Mouse (Mus musculus) embryonic facial prominence, embryonic 15.5 days (tissue): ENCODE measurements around the gene Lrrk1. TPM values are rescaled to one million over a fixed set of nuclear protein-coding genes. Genes with fewer than 3 reads are reported as not detected.

Experiments used
- ATAC-seq: fragments of 200-750 bp; cut with Nextera tagmentation; 2 replicates; pipeline ENCODE4 v1.8.0; 2017; ENCODE audit warnings: low read depth, moderate TSS enrichment; ENCODE audit not compliant: insufficient number of reproducible peaks, low FRiP score, low TSS enrichment
- H3K27ac ChIP-seq: fragments of 300-500 bp; sonication (generic); replicated peaks from 2 replicates; pipeline ENCODE4 v1.5.1; 2015; ENCODE audit warnings: mild to moderate bottlenecking, inconsistent platforms
- H3K27me3 ChIP-seq: fragments of 300-500 bp; sonication (generic); 2 replicates; pipeline ENCODE4 v1.6.1; 2015; ENCODE audit warnings: inconsistent platforms
- H3K36me3 ChIP-seq: fragments of 300-500 bp; sonication (generic); 2 replicates; pipeline ENCODE4 v1.6.1; 2015; ENCODE audit warnings: mild to moderate bottlenecking, inconsistent platforms
- H3K4me1 ChIP-seq: fragments of 300-500 bp; sonication (generic); 2 replicates; pipeline ENCODE4 v1.6.1; 2015; ENCODE audit warnings: inconsistent platforms
- H3K4me2 ChIP-seq: fragments of 300-500 bp; sonication (generic); replicated peaks from 2 replicates; pipeline ENCODE4 v1.6.1; 2015; ENCODE audit warnings: mild to moderate bottlenecking, inconsistent platforms
- H3K4me3 ChIP-seq: fragments of 300-500 bp; sonication (generic); replicated peaks from 2 replicates; pipeline ENCODE4 v1.5.1; 2015; ENCODE audit warnings: mild to moderate bottlenecking, inconsistent platforms
- H3K9ac ChIP-seq: fragments of 300-500 bp; sonication (generic); 2 replicates; pipeline ENCODE4 v1.6.1; 2015; ENCODE audit warnings: inconsistent platforms
- H3K9me3 ChIP-seq: fragments of 300-500 bp; sonication (generic); replicated peaks from 2 replicates; pipeline ENCODE4 v1.6.1; 2016; ENCODE audit warnings: inconsistent platforms
- WGBS: fragments of 180-500 bp; shearing (Covaris S2); methylation state at CpG from one replicate; pipeline ENCODE4 v1.1.7; 2015; 5-methylcytosine and 5-hydroxymethylcytosine counted together
- polyA plus RNA-seq: library from polyadenylated mRNA; unstranded; fragments of >200 nt; fragmentation: Nextera tagmentation; extraction: Ambion mirVana; gene quantifications from 2 replicates; pipeline ENCODE4 v1.2.1, GENCODE M21; 2015

Gene Lrrk1
- polyA plus RNA-seq = 16.9 TPM in 2 replicates

DNA sequence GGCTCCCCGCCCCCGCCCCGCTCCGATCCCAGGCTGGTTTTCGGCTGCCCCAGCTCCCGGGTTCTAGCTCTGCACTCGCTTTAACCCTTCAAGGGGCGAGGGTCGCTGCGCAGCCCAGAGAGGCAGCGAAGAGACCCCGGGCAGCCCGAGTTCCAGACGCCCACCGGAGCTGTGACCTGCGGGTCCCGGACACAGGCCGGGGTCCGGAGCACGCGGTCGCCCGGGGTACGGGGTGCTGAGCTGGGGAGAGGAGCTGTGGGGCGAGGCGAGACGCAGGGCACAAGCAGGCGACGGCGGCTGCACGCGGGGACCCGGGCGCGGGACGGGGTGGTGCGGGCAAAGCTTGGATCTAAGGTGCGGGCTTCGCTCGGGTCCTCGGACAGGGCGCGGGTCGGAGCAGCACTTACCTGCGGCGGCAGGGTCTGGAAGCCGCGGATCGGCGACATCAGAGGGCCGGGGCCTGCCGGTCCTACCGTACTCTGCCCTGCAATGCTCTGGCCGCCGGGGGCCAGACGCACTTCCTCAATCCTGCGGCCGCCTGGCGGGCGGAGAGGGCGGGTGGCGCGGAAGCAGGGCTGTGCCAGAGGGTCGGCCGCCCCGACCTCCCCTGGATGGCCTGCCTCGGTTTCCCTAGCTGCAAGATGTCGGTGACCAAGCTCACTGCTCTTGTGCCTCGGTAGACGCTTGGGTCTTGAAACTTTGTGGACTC is at the start of gene Lrrk1:
Gene Lrrk1 (minus strand): TSS at position 538 of the 709 bp plus-strand sequence.
- H3K4me2 ChIP-seq = peak within 1 kb of the TSS; percentile 92
- WGBS = under 1% methylated on average over 66 of the region's 70 CpGs
- H3K4me1 ChIP-seq = peaks cover 21% of the 10 kb centered on the region
- H3K27ac ChIP-seq = peak within 1 kb of the TSS; percentile 71
- H3K4me3 ChIP-seq = peak within 1 kb of the TSS; percentile 72
- H3K36me3 ChIP-seq = no peaks in the 10 kb centered on the region
- H3K9me3 ChIP-seq = no peaks in the 10 kb centered on the region
- H3K9ac ChIP-seq = peak within 1 kb of the TSS; percentile 91
- no peaks in the 10 kb centered on the region for H3K27me3 ChIP-seq
- peak; percentile 71 for ATAC-seq

GRCm38 (mm10) chr7:66434453-66434935 is 46.3 kb upstream of the Lrrk1 start:
- Histone ChIP-seq H3K4me1 (peaks cover 8% of the 10 kb centered on the region), H3K4me2 (no peak overlapping the region), H3K4me3 (no peak overlapping the region), H3K9ac (no peak overlapping the region), H3K27me3 (no peaks in the 10 kb centered on the region), H3K36me3 (no peaks in the 10 kb centered on the region), H3K9me3 (no peaks in the 10 kb centered on the region), H3K27ac (no peak overlapping the region)
- no peak for ATAC-seq
- 37% methylated on average over 10 of the region's 10 CpGs for WGBS

GRCm38 (mm10) chr7:66427437-66428161 is 39.4 kb upstream of the Lrrk1 start, which contains the start of gene Aldh1a3:
Aldh1a3 (minus strand) TSS chr7:66427517.
- peaks cover 23% of the 10 kb centered on the region for H3K4me1 ChIP-seq
- H3K4me2 ChIP-seq = peak within 1 kb of the TSS; percentile 98
- no peaks in the 10 kb centered on the region for H3K36me3 ChIP-seq
- H3K9ac ChIP-seq = peak within 1 kb of the TSS; percentile 16; the same call in 1 of the 2 replicates
- peak within 1 kb of the TSS; percentile 55 for H3K4me3 ChIP-seq
- peaks cover 48% of the 10 kb centered on the region for H3K27me3 ChIP-seq
- H3K9me3 ChIP-seq = no peaks in the 10 kb centered on the region
- no peak within 1 kb of the TSS for H3K27ac ChIP-seq
- ATAC-seq = peak; percentile 70
- under 1% methylated on average over 55 of the region's 56 CpGs for WGBS

- no peak overlapping the region for H3K27ac ChIP-seq
- H3K27me3 ChIP-seq = peaks cover 48% of the 10 kb centered on the region
- no peaks in the 10 kb centered on the region for H3K9me3 ChIP-seq
- WGBS = 2% methylated on average over 23 of the region's 23 CpGs
- H3K36me3 ChIP-seq = no peaks in the 10 kb centered on the region
- peak overlapping the region; percentile 16; the same call in 1 of the 2 replicates for H3K9ac ChIP-seq
- H3K4me2 ChIP-seq = peak overlapping the region; percentile 98
- peak overlapping the region; percentile 55 for H3K4me3 ChIP-seq
- H3K4me1 ChIP-seq = peaks cover 23% of the 10 kb centered on the region
- ATAC-seq = no peak
Observed at GRCm38 (mm10) chr7:66427053-66427436, 38.9 kb upstream of the Lrrk1 start.

DNA sequence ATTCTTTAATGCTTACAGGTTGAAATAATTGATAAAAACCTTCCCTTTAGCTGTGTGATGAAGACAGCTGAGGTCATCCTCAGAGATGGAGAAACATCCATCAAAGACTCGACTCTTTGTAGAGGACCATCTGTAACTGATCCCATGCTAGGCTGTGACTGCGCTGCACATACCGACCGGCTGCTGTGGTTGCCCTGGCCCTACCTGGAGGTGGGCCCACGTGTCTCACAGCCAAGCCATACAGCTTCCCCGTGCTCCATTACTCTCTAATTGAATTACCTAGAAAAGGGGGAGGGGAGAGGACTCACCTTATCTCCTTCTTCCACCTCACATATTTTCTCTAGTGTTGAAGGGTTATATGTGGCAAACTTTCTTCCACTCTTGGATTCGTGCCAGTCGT is 33.8 kb upstream of the Lrrk1 start:
- Histone ChIP-seq H3K4me2 (no peak overlapping the region), H3K27ac (no peak overlapping the region), H3K9ac (no peak overlapping the region), H3K4me1 (peaks cover 6% of the 10 kb centered on the region), H3K4me3 (no peak overlapping the region), H3K27me3 (peaks cover 28% of the 10 kb centered on the region), H3K9me3 (no peaks in the 10 kb centered on the region), H3K36me3 (no peaks in the 10 kb centered on the region)
- no peak for ATAC-seq
- 57% methylated on average over 8 of the region's 8 CpGs for WGBS

- no peak for ATAC-seq
- peaks cover 4% of the 10 kb centered on the region; the same call in 1 of the 2 replicates for H3K27me3 ChIP-seq
- no peaks in the 10 kb centered on the region for H3K4me1 ChIP-seq
- no peak overlapping the region for H3K4me2 ChIP-seq
- H3K4me3 ChIP-seq = no peak overlapping the region
- no peaks in the 10 kb centered on the region for H3K9me3 ChIP-seq
- H3K9ac ChIP-seq = no peak overlapping the region
- no peaks in the 10 kb centered on the region for H3K36me3 ChIP-seq
- 58% methylated on average over 12 of the region's 12 CpGs for WGBS
- no peak overlapping the region for H3K27ac ChIP-seq
Observed at GRCm38 (mm10) chr7:66418981-66419380, 30.8 kb upstream of the Lrrk1 start.

DNA sequence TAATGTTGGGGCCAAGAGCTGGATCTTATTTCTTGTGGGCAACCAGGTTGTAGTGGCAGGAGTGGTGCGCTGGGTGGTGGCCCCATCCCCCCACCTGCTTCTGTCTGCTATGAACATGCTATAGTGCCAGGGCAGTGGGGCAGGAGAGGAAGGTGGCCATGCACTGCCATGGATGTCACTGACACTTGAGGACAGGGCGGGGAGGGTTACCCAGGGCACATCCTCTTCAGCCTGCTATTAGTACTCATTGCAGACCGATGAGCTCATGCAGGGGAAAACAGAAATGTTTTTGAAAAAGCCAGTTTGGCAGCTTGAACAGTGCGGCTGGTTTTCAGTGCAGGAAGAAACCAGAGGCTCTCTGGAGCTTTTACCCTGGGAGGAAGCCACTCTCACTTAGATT is 28.7 kb upstream of the Lrrk1 start:
- H3K4me2 ChIP-seq = no peak overlapping the region
- 56% methylated on average over 4 of the region's 4 CpGs for WGBS
- no peak overlapping the region for H3K4me3 ChIP-seq
- peaks cover 4% of the 10 kb centered on the region; the same call in 1 of the 2 replicates for H3K27me3 ChIP-seq
- no peak overlapping the region for H3K9ac ChIP-seq
- no peaks in the 10 kb centered on the region for H3K4me1 ChIP-seq
- no peaks in the 10 kb centered on the region for H3K9me3 ChIP-seq
- no peak for ATAC-seq
- H3K36me3 ChIP-seq = no peaks in the 10 kb centered on the region
- no peak overlapping the region for H3K27ac ChIP-seq

- H3K4me1 ChIP-seq = no peaks in the 10 kb centered on the region
- H3K4me3 ChIP-seq = no peak overlapping the region
- H3K4me2 ChIP-seq = no peak overlapping the region
- 73% methylated on average over 7 of the region's 7 CpGs for WGBS
- H3K9ac ChIP-seq = no peak overlapping the region
- H3K9me3 ChIP-seq = no peaks in the 10 kb centered on the region
- no peaks in the 10 kb centered on the region for H3K27me3 ChIP-seq
- no peaks in the 10 kb centered on the region for H3K36me3 ChIP-seq
- no peak for ATAC-seq
- no peak overlapping the region for H3K27ac ChIP-seq
Observed at GRCm38 (mm10) chr7:66413093-66413492, 24.9 kb upstream of the Lrrk1 start.

- Histone ChIP-seq H3K4me2 (no peak overlapping the region), H3K4me1 (peaks cover 20% of the 10 kb centered on the region), H3K9me3 (no peaks in the 10 kb centered on the region), H3K27me3 (0 out of 2 replicates have a peak, but pooled peaks cover 4% of the 10 kb centered on the region), H3K27ac (no peak overlapping the region), H3K36me3 (no peaks in the 10 kb centered on the region), H3K4me3 (no peak overlapping the region), H3K9ac (no peak overlapping the region)
- ATAC-seq = no peak
- WGBS = 54% methylated on average over 6 of the region's 6 CpGs
Observed at GRCm38 (mm10) chr7:66409433-66409832, 21.3 kb upstream of the Lrrk1 start.

- 79% methylated on average over 8 of the region's 8 CpGs for WGBS
Observed at GRCm38 (mm10) chr7:66406971-66407370, 18.8 kb upstream of the Lrrk1 start.

GRCm38 (mm10) chr7:66405951-66406721 is 18.0 kb upstream of the Lrrk1 start:
- Histone ChIP-seq H3K27ac (no peak overlapping the region), H3K4me2 (no peak overlapping the region), H3K36me3 (no peaks in the 10 kb centered on the region), H3K9ac (no peak overlapping the region), H3K27me3 (0 out of 2 replicates have a peak, but pooled peaks cover 4% of the 10 kb centered on the region), H3K4me1 (peaks cover 36% of the 10 kb centered on the region), H3K4me3 (no peak overlapping the region), H3K9me3 (no peaks in the 10 kb centered on the region)
- 47% methylated on average over 13 of the region's 13 CpGs for WGBS
- no peak for ATAC-seq

More at GRCm38 (mm10) chr7:66406971-66407370, 18.8 kb upstream of the Lrrk1 start:
- Histone ChIP-seq H3K27me3 (0 out of 2 replicates have a peak, but pooled peaks cover 4% of the 10 kb centered on the region), H3K9ac (no peak overlapping the region), H3K4me2 (no peak overlapping the region), H3K9me3 (no peaks in the 10 kb centered on the region), H3K4me3 (no peak overlapping the region), H3K36me3 (no peaks in the 10 kb centered on the region), H3K4me1 (peaks cover 30% of the 10 kb centered on the region), H3K27ac (no peak overlapping the region)
- ATAC-seq = no peak
